Mouse (Mus musculus): Measurements from ENCODE around the gene Map2k2.

Map2k2 gene

GRCm38 (mm10) chr10:81106113-81106721 lies 502 bp downstream of the Map2k2 start:
- DNase-seq (ENCODE audit: low read depth) = peak; percentile 88

- peak; percentile 39 for DNase-seq (ENCODE audit: low read depth)
Measured at GRCm38 (mm10) chr10:81112946-81113345, 7.2 kb downstream of the Map2k2 start.

GRCm38 (mm10) chr10:81119625-81120024 lies 13.9 kb downstream of the Map2k2 start:
- no peak for DNase-seq (ENCODE audit: low read depth)

DNA sequence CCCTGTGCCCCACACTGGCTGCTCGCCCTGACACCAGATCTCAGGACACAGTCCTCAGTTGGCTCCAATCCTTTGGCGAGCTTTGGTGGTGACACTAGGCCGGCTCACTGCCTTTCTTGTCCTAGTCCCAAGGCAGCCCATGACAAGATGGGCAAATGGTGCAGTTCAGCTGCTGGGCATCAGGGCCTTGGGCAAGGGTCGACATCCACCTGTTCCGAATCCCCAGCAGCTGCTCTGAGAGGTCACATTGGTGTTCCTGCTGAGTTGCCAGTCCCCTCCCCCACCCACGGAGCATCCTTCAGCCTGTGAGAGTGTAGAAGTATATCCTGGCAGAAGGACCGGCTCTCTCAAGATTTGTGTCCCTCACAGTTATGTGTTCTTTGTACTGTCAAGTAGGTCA lies 14.9 kb downstream of the Map2k2 start:
- no peak for DNase-seq (ENCODE audit: low read depth)

- no peak for DNase-seq (ENCODE audit: low read depth)
Measured at GRCm38 (mm10) chr10:81122889-81123288, 17.2 kb downstream of the Map2k2 start.

- DNase-seq (ENCODE audit: low read depth) = no peak
Measured at GRCm38 (mm10) chr10:81123500-81123899, 17.8 kb downstream of the Map2k2 start.

DNA sequence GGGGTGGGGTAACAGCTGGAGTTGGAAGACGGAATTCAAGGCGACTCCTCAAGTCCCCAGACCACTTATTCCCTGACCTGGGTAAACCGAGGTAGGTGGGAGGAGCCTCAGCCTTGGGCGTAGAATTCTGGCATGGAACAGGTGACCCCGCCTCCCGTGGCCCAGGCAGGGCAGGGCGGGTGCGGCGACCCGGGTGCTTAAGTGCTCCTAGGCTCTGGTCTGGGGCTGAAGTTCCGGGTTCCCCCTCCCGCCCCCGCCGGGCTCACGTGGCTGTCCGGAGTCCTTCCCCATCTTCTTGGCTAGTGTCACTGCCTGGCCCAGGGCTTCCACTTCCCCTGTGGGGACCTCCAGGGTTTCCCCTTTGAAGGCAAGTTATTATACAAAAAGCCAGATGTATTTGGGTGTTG lies 28.5 kb downstream of the Map2k2 start:
- DNase-seq (ENCODE audit: low read depth) = peak; percentile 94

GRCm38 (mm10) chr10:81134966-81135681 lies 29.4 kb downstream of the Map2k2 start, which contains the start of gene Zbtb7a:
Gene Zbtb7a (plus strand): TSS chr10:81135220.
- DNase-seq (ENCODE audit: low read depth) = peak; percentile 49

DNA sequence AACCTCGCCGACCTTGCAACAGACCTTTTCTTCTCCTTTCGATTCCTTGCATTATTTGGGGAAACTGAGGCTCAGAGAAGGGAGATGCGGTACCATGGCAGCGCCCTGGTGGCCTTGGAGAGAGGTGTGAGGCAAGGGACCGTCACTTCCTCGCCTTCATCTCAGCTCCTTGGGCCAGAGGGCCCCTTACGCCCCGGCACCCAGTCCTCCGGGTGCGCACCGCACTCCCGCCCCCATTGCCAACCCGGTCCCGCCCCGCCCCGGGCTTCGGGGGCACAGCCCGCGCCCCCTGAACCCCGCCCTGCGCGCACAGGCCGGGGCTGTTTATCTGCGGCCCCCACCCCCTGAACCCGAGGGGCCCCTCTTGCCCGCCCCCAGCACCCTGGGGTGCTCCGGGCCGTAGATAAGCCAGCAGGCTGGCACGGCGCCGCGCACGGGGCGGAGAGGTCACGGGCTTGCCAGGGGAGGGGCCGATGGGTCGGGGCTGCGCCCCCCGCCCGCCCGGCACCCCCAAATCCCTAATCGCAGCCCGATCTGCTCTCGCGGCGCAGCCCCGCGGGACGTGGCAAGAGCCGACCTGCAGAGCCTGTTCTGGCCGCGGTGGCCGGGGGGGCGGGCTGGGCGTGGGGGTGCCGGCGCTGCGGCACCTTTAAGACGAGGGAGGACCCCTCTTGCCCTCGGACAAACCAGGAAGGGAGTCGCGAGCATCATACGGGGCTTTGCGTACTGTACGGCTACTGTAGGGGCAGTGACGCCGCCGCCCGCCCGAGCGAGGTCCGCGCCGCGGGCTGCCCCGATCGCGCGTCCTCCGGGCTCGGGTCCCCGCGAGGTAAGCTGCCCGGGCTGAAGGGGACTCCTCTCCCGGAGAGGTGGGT lies 30.4 kb downstream of the Map2k2 start:
- peak; percentile 86 for DNase-seq (ENCODE audit: low read depth)

GRCm38 (mm10) chr10:81136706-81137231 lies 31.1 kb downstream of the Map2k2 start:
- no peak for DNase-seq (ENCODE audit: low read depth)

- peak; percentile 99 for DNase-seq (ENCODE audit: low read depth)
Measured at GRCm38 (mm10) chr10:81137252-81138130, 31.8 kb downstream of the Map2k2 start.

- DNase-seq (ENCODE audit: low read depth) = peak; percentile 85
Measured at GRCm38 (mm10) chr10:81138131-81138782, 32.5 kb downstream of the Map2k2 start.

DNA sequence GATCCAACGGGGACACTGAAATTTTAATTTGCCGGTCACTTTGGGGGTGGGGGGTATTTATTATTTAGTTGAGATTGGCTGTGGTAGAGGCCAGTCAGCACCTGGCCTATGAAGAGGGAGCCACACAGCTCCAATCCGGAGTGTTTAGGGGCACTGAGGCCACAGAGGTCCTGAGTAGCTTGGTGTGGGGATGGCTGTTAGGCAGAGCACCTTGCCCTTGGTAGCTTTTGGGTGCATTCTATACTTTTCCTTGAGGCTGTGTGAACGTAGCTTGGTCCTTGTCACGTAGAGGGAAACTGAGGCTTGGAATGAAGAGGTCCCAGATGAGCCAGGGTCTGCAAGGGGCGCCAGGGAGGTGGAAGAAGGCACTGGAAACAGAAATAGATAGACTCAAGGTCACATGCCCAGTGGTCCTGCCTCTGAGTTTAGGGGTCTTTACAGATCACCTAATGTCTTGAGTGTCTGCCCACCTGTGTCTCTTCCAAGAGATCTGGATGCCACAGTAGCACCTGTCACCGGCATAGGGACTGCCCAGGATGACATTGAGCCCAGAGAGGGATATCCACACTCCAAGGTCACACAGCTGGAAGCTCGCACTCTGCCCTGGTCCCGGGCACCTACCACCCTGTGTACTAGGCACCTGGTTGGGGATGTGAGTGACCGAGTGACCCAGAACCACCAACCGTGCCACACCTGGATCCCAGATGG lies 33.3 kb downstream of the Map2k2 start:
- no peak for DNase-seq (ENCODE audit: low read depth)

DNA sequence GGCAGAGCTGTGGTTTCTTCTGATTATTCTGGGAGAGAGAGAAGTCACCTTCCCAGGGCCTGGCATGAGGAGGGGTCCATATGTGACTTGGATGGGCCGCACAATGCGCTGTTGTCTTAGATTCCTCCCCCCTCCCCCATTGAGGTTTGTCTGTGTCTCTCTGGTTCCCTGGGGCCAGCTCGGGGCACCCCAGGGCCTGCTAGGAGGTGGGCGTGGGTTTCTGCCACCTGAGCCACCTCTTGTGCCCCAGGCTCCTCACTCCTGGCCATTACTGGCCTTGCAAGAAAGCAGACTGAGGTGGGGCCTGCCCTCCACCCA lies 33.8 kb downstream of the Map2k2 start:
- no peak for DNase-seq (ENCODE audit: low read depth)

- no peak for DNase-seq (ENCODE audit: low read depth)
Measured at GRCm38 (mm10) chr10:81140005-81140404, 34.3 kb downstream of the Map2k2 start.

DNA sequence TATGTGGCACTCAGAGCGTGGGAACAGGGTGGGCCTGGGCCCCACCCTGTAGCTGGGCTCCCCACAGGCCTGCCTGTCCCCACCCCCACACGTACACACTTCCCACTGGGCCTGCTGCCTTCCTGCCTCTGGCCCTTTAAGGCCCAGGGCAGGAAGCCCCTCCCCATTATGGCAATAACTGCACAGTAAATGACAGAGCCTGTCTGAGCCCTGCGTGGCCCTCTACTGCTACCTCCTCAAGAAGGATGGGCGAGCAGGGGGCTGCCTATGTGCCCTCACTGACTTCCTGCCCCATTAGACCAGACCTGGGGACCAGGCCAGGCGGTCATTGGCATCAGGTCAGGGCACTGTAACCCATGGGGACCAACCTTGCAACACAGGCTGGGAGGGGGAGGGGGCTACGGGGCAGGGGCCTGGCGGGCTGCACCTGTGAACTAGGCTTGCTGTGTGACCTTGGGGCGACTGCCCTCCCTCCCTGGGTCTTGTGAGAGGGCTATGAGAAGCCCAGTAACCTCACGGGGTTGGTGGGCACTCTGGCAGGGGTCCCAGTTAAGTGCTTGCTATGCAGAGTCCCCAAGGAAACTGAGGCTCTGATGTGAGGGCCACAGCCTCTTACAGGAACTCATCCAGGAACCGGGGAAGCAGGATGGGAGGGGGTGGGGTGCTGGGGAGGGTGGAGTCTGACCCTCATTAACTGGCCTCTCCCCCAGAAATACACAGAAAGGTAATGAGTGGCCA lies 35.2 kb downstream of the Map2k2 start:
- peak; percentile 55 for DNase-seq (ENCODE audit: low read depth)

GRCm38 (mm10) chr10:81141455-81142210 lies 35.9 kb downstream of the Map2k2 start:
- DNase-seq (ENCODE audit: low read depth) = no peak

- DNase-seq (ENCODE audit: low read depth) = no peak
Measured at GRCm38 (mm10) chr10:81142551-81142981, 36.9 kb downstream of the Map2k2 start.

- DNase-seq (ENCODE audit: low read depth) = peak; percentile 81
Measured at GRCm38 (mm10) chr10:81143157-81143633, 37.5 kb downstream of the Map2k2 start.

Measured in 416B (cell line).